Mouse (Mus musculus) spleen, adult 2 months (tissue): ENCODE measurements around the gene Adgrv1.

Source experiments
- CTCF ChIP-seq: fragments of 200-500 bp; IDR thresholded peaks from 2 replicates; pipeline ENCODE4 v1.5.1; 2011; ENCODE audit warnings: mild to moderate bottlenecking, inconsistent platforms; ENCODE audit not compliant: insufficient read depth, insufficient read length, insufficient replicate concordance; ENCODE audit errors: extremely low read depth
- POLR2A ChIP-seq: fragments of 200-500 bp; IDR thresholded peaks from 2 replicates; pipeline ENCODE4 v1.6.1; 2011; ENCODE audit warnings: low read depth, low read length, inconsistent platforms

DNA sequence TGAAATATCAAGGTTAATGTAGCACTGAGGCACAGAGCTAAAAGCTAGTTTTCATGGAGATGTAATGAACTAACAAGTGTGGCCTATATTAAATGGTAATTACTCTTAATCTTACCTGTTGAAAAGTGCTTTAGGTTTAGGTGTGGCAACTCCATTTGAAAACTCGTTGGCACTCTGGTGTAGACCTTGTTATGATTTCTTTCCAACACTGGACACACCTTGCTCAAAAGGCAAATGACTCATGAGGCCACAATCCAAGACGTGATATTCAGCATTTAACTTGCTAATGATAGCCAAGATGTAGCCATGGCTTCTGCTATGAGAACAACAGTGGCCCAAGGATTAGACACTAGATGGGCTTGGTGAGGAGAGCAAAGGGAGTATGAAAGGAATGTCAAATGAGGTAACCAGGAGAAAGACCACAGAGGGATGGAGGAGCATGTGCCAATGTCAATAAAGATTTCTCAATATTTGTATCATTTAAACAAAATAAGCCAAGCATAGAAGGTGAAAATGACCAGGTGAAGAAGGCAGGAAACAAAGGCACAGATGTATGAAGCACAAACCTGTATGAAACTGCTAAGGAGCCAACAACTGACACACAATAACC is 289.9 kb downstream of the Adgrv1 start:
- TF ChIP-seq POLR2A (no peak), CTCF (no peak)
